18 mouse cellular contexts compared by ENCODE assay signal in genomic region chr12:8856051-8856543, GRCm38 (mm10).
A peak's percentile ranks its signal among the peaks of the same experiment; 100 is the strongest.
DNase-seq lines count a peak whose midpoint lies in the region; ATAC-seq lines count a peak whose summit lies in the region.
"Had no signal": no experiment of that assay in that cellular context is flagged by ENCODE, and none has a peak within 500 bp of the region (broad histone marks: within the 10 kb centered on the region; RNA-seq: fewer than 3 reads in every experiment).

No protein-coding gene starts in this region.

- no peak for ATAC-seq in forebrain, embryonic 16.5 days
- no peak for ATAC-seq in neural tube, embryonic 15.5 days (ENCODE audit: low FRiP score)
- no peak for ATAC-seq in liver, embryonic 11.5 days (replicated peaks; ENCODE audit: low FRiP score)
- ATAC-seq: lung, postnatal 0 days had no signal

- peaks cover 40% of the 10 kb centered on the region for H3K4me1 ChIP-seq in forebrain, embryonic 10.5 days
- no peaks in the 10 kb centered on the region for H3K4me1 ChIP-seq in forebrain, embryonic 16.5 days (replicated peaks; ENCODE audit: control insufficient read depth, insufficient read depth, low read length)
- H3K4me1 ChIP-seq in neural tube, embryonic 15.5 days = peaks cover 5% of the 10 kb centered on the region; the same call in 1 of the 2 replicates
- H3K4me1 ChIP-seq in liver, embryonic 11.5 days (replicated peaks; ENCODE audit: control insufficient read depth, insufficient read depth, low read length) = no peaks in the 10 kb centered on the region
- H3K4me1 ChIP-seq: hindbrain, embryonic 15.5 days; liver, embryonic 13.5 days had no signal

- H3K9ac ChIP-seq in forebrain, embryonic 16.5 days (replicated peaks; ENCODE audit: low read depth, low read length) = no peak overlapping the region
- no peak overlapping the region for H3K9ac ChIP-seq in neural tube, embryonic 15.5 days (replicated peaks)
- H3K9ac ChIP-seq in liver, embryonic 11.5 days (ENCODE audit: low read depth, low read length) = no peak overlapping the region
- H3K9ac ChIP-seq: hindbrain, embryonic 15.5 days; liver, embryonic 13.5 days had no signal

- WGBS in forebrain, embryonic 10.5 days = 62% methylated on average over 1 of the region's 1 CpGs
- 67% methylated on average over 1 of the region's 1 CpGs for WGBS in forebrain, embryonic 16.5 days
- WGBS in neural tube, embryonic 15.5 days = 55% methylated on average over 1 of the region's 1 CpGs
- WGBS in liver, embryonic 11.5 days = 40% methylated on average over 1 of the region's 1 CpGs

- H3K36me3 ChIP-seq in forebrain, embryonic 10.5 days (replicated peaks) = no peaks in the 10 kb centered on the region
- no peaks in the 10 kb centered on the region for H3K36me3 ChIP-seq in forebrain, embryonic 16.5 days (ENCODE audit: control insufficient read depth, insufficient read depth)
- no peaks in the 10 kb centered on the region for H3K36me3 ChIP-seq in neural tube, embryonic 15.5 days
- no peaks in the 10 kb centered on the region for H3K36me3 ChIP-seq in liver, embryonic 11.5 days (ENCODE audit: control insufficient read depth, insufficient read depth, low read length)
- H3K36me3 ChIP-seq: hindbrain, embryonic 15.5 days; liver, embryonic 13.5 days had no signal

- H3K27ac ChIP-seq in forebrain, embryonic 10.5 days = peak overlapping the region; percentile 71
- no peak overlapping the region for H3K27ac ChIP-seq in forebrain, embryonic 16.5 days (ENCODE audit: low read length)
- H3K27ac ChIP-seq in neural tube, embryonic 15.5 days (replicated peaks) = no peak overlapping the region
- no peak overlapping the region for H3K27ac ChIP-seq in liver, embryonic 11.5 days (ENCODE audit: low read depth, low read length)
- H3K27ac ChIP-seq: hindbrain, embryonic 15.5 days; left cerebral cortex, adult 2 months; liver, embryonic 13.5 days had no signal

- H3K4me3 ChIP-seq in forebrain, embryonic 10.5 days = no peak overlapping the region
- no peak overlapping the region for H3K4me3 ChIP-seq in forebrain, embryonic 16.5 days (replicated peaks; ENCODE audit: low read length)
- H3K4me3 ChIP-seq in neural tube, embryonic 15.5 days (replicated peaks) = no peak overlapping the region
- H3K4me3 ChIP-seq in liver, embryonic 11.5 days (ENCODE audit: low read depth, low read length) = no peak overlapping the region
- H3K4me3 ChIP-seq: hindbrain, embryonic 15.5 days; left cerebral cortex, adult 2 months; liver, embryonic 13.5 days; megakaryocyte, embryonic 14.5 days had no signal

- no peak for DNase-seq in forebrain, embryonic 10.5 days (ENCODE audit: extremely low spot score, low spot score)
- peak; percentile 51 for DNase-seq in neural tube, embryonic 10.5 days (ENCODE audit: extremely low spot score, low spot score)
- peak; percentile 95 for DNase-seq in hindlimb bud, embryonic 11.5 days (ENCODE audit: extremely low spot score, low read depth, low spot score)
- peak; percentile 37 for DNase-seq in yolk sac, embryonic 10.5 days (ENCODE audit: low spot score)
- no peak for DNase-seq in spleen, postnatal 4 days (ENCODE audit: low spot score in 2 of 2)
- no peak for DNase-seq in liver, embryonic 11.5 days (ENCODE audit: low spot score)
- DNase-seq: adrenal gland, adult 2 months; cerebellum, adult 11-12 months; kidney, adult 18-20 months; liver, embryonic 13.5 days; right cerebral cortex, postnatal 14 days; thymus, postnatal 4 days had no signal

- H3K4me2 ChIP-seq in forebrain, embryonic 16.5 days (ENCODE audit: low read length) = no peak overlapping the region
- no peak overlapping the region for H3K4me2 ChIP-seq in neural tube, embryonic 15.5 days
- no peak overlapping the region for H3K4me2 ChIP-seq in liver, embryonic 11.5 days
- H3K4me2 ChIP-seq: hindbrain, embryonic 15.5 days; liver, embryonic 13.5 days had no signal

- H3K9me3 ChIP-seq in forebrain, embryonic 10.5 days = no peaks in the 10 kb centered on the region
- no peaks in the 10 kb centered on the region for H3K9me3 ChIP-seq in forebrain, embryonic 16.5 days (ENCODE audit: control insufficient read depth, low read length)
- no peaks in the 10 kb centered on the region for H3K9me3 ChIP-seq in neural tube, embryonic 15.5 days (replicated peaks)
- no peaks in the 10 kb centered on the region for H3K9me3 ChIP-seq in liver, embryonic 11.5 days (ENCODE audit: control insufficient read depth, low read length)
- H3K9me3 ChIP-seq: hindbrain, embryonic 15.5 days; liver, embryonic 13.5 days; megakaryocyte, embryonic 14.5 days had no signal

- no peaks in the 10 kb centered on the region for H3K27me3 ChIP-seq in forebrain, embryonic 10.5 days (ENCODE audit: poor library complexity, severe bottlenecking)
- no peaks in the 10 kb centered on the region for H3K27me3 ChIP-seq in forebrain, embryonic 16.5 days (replicated peaks; ENCODE audit: control insufficient read depth, insufficient read depth, low read length)
- no peaks in the 10 kb centered on the region for H3K27me3 ChIP-seq in neural tube, embryonic 15.5 days (replicated peaks)
- H3K27me3 ChIP-seq in liver, embryonic 11.5 days (replicated peaks; ENCODE audit: control insufficient read depth, insufficient read depth, low read length) = no peaks in the 10 kb centered on the region; the same call in 1 of the 2 replicates
- H3K27me3 ChIP-seq: hindbrain, embryonic 15.5 days had no signal

Comparison
In these comparisons a context has a peak if more than half of its experiments do, and no peak if none do; other contexts are left out.
1. DNase-seq: peak in neural tube, embryonic 10.5 days (single experiment), hindlimb bud, embryonic 11.5 days (single experiment) and yolk sac, embryonic 10.5 days (single experiment); none in forebrain, embryonic 10.5 days (single experiment), spleen, postnatal 4 days (0 of 2) and liver, embryonic 11.5 days (single experiment).